Mouse (Mus musculus) CD8-positive naive resting alpha-beta T cell, adult 2 months (primary cell): Measurements from ENCODE around the gene Timd4.

ENCODE experiments used
- DNase-seq, 2 experiments: peaks; one replicate each; pipeline ENCODE4 v3.0.0; 2022; ENCODE audit warnings: low read depth in 2 of 2, low spot score in 2 of 2

Timd4 gene

GRCm38 (mm10) chr11:46810511-46810910, at the start of gene Timd4:
Gene Timd4, plus strand, starts transcription at chr11:46810800.
- DNase-seq = no peak

- DNase-seq = no peak
Observed at GRCm38 (mm10) chr11:46776879-46777278, 33.7 kb upstream of the Timd4 start.

- DNase-seq = no peak
Observed at GRCm38 (mm10) chr11:46779811-46780210, 30.8 kb upstream of the Timd4 start.

GRCm38 (mm10) chr11:46804440-46804839, 6.2 kb upstream of the Timd4 start:
- DNase-seq = no peak

GRCm38 (mm10) chr11:46817692-46818091, 7.1 kb downstream of the Timd4 start:
- DNase-seq = no peak

- DNase-seq = no peak
Observed at GRCm38 (mm10) chr11:46819930-46820329, 9.3 kb downstream of the Timd4 start.

- no peak for DNase-seq
Observed at GRCm38 (mm10) chr11:46830348-46830747, 19.7 kb downstream of the Timd4 start.

- no peak for DNase-seq
Observed at GRCm38 (mm10) chr11:46835080-46835479, 24.5 kb downstream of the Timd4 start.

GRCm38 (mm10) chr11:46842015-46842726, 31.6 kb downstream of the Timd4 start:
- DNase-seq = no peak

- DNase-seq = no peak
Observed at GRCm38 (mm10) chr11:46846661-46847060, 36.1 kb downstream of the Timd4 start.

GRCm38 (mm10) chr11:46847827-46848220, 37.2 kb downstream of the Timd4 start:
- DNase-seq = no peak

GRCm38 (mm10) chr11:46848221-46848971, 37.8 kb downstream of the Timd4 start:
- DNase-seq = no peak

- DNase-seq = no peak
Observed at GRCm38 (mm10) chr11:46864809-46865208, 54.2 kb downstream of the Timd4 start.

- no peak for DNase-seq
Observed at GRCm38 (mm10) chr11:46868594-46868993, 58.0 kb downstream of the Timd4 start.

- DNase-seq = no peak
Observed at GRCm38 (mm10) chr11:46875774-46876173, 65.2 kb downstream of the Timd4 start.

GRCm38 (mm10) chr11:46882456-46882855, 71.9 kb downstream of the Timd4 start:
- DNase-seq = no peak

GRCm38 (mm10) chr11:46889093-46889492, 78.5 kb downstream of the Timd4 start:
- no peak for DNase-seq
